Mouse (Mus musculus) C3H10T1/2 (cell line): ENCODE data around the gene Gtf2a2. TPM values are rescaled to one million over a fixed set of nuclear protein-coding genes. Genes with fewer than 3 reads are reported as not detected.

ENCODE experiments used
- polyA plus RNA-seq, 2 experiments: library from polyadenylated mRNA; unstranded; fragments of >200 nt; fragmentation: generic; extraction: Trizol; gene quantifications; one replicate each; pipeline ENCODE4 v1.2.1; 2012; ENCODE audit warnings: missing spikeins in 2 of 2

Gene Gtf2a2
- 10 to 100 TPM; 52.8 to 54.5 TPM for polyA plus RNA-seq

DNA sequence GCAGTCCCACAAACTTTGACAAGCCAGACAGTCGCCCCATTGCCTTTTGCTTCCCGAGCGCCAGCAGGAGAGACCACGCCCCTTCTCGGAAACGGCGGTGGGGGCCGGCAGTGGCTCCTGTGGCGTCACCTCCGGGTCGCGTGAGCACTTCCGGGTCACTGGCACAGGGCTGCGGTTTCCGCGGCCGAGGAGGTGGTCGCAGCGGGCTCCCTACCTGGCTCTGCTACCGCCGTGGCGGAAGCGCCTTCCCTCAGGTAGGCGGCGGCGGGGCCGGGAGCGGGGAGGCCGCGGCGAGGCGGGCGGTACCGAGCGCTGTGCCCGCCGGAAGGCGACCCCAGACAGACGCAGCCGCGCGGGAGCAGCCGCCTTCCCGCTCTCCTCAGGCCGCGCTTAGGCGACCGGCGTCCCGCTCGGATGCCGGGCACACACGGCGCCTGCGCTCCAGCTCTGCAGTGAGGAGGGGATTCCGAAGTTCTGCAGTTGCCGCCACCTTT is at the start of gene Gtf2a2:
Gene Gtf2a2 (plus strand): TSS at position 143 of the 494 bp plus-strand sequence.

DNA sequence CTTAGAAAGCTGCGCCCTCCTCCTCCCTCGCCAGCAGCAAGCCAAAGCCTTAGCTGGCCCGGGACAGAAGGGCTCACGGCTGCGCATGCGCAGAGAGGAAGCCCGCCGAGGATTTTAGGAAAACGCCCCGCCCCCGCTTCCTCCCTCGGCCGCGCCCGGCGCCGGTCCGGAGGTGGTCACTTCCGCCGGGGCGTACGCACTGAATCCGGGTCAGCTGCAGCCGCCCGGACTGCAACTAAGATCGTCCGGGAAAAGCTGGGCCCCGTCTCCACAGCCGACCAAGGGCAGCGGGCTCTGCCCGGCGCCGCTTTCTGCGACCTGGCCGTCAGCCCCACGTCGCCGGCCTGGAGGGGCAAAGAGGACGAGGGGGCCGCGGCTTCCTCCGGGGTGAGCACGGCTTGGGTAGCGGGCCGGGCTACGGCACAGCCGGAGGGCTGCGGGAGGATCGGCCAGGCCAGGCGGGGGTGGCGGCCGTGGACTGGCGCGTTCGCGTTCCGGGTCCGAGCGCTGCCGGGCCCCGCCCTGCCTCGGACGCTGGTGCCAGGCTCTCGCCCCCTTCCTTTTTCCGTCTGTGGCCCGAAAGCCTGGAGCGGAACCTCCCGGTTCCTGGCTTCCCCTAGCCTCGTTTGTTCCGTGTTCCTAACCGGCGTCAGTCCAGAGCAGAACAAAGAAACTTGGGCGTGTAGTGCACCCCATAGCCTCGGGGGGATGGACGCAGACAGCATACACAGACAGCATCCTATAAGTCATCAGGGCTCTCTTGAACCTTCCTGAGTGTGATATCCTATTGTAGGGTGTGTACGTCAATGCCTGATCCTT is 22.8 kb upstream of the Gtf2a2 start, which contains the start of gene Bnip2:
Gene Bnip2 (plus strand): TSS at position 164 of the 819 bp plus-strand sequence.

DNA sequence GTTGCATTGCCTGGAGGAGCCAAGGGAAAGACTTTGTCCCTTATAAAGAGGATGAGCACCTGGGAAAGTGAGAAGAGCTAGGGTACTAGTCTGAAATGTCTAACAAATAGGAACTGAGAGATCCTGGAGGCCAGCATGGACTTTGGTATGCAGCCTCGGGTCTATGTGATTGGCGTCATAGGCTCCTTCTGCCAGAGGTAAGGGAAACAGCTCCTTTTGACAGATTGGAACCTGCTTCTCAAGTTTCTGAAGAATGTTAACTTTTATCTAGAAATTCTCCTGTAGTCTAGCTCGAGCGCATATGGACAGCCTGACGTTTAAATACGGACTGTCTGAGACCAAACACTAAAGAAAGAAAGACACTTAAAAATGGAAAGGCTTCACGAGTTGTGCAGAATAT is 25.6 kb downstream of the Gtf2a2 start, which contains the start of gene Gcnt3:
Gene Gcnt3 (minus strand): TSS at position 101 of the 400 bp plus-strand sequence.

Other genes with a start within 250 kb of the Gtf2a2 start
- 10 to 100 TPM in 1 of 2 experiments, 1 to 10 TPM in 1; 7.3 to 44.8 TPM for gene Bnip2, start 23.1 kb upstream of the Gtf2a2 start, polyA plus RNA-seq
- under 1 TPM; 0.04 to 0.13 TPM for gene Gcnt3, start 25.5 kb downstream of the Gtf2a2 start, polyA plus RNA-seq
- gene Fam81a, start 130.0 kb downstream of the Gtf2a2 start, polyA plus RNA-seq = under 1 TPM; 0.07 to 0.21 TPM
- gene Myo1e, start 194.8 kb downstream of the Gtf2a2 start, polyA plus RNA-seq = 10 to 100 TPM; 11.1 to 27.2 TPM